Mouse (Mus musculus): Measurements from ENCODE around the gene Osbp. TPM values are rescaled to one million over a fixed set of nuclear protein-coding genes. Genes with fewer than 3 reads are reported as not detected.
"Not testable (repeated sequence)": the region's sequence is repeated elsewhere in the genome, so short reads cannot be mapped to it uniquely, and the experiment has no call there.

Osbp gene
- polyA plus RNA-seq, 1 experiment from 2014 or later: 3.4 TPM

DNA sequence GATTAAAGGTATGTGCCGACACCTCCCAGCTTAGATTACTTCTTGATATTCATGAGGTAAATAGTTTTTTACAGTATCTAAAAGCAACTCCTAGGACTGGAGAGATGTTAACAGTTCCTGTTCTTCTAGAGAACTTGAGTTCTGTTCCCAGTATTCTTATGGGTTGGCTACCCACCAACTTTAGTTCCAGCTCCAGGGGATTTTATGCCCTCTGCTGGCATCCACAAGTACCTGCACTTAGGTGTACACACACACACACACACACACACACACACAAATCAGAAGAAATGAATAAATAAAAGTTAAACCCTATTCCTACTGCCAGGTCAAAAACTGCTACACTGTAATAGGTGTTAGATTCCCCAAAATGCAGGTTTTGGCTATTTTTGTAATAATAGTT lies 1.5 kb upstream of the Osbp start:
- peak overlapping the region; percentile 65 for H3K4me2 ChIP-seq
- H3K4me3 ChIP-seq (replicated peaks): peak overlapping the region; percentile 84
- H3K27me3 ChIP-seq (replicated peaks): no peaks in the 10 kb centered on the region
- 0 out of 2 replicates have a peak, but pooled peaks cover 3% of the 10 kb centered on the region for H3K36me3 ChIP-seq
- no peak overlapping the region for H3K9ac ChIP-seq (replicated peaks)
- ATAC-seq (ENCODE audit: low FRiP score): no peak
- WGBS: 97% methylated on average over 1 of the region's 1 CpGs
- peaks cover 30% of the 10 kb centered on the region for H3K4me1 ChIP-seq
- peak overlapping the region; percentile 91; the same call in 1 of the 2 replicates for H3K27ac ChIP-seq (replicated peaks)
- H3K9me3 ChIP-seq (replicated peaks): no peaks in the 10 kb centered on the region

- H3K9ac ChIP-seq (replicated peaks): peak overlapping the region; percentile 90
- peaks cover 34% of the 10 kb centered on the region for H3K4me1 ChIP-seq
- H3K4me3 ChIP-seq (replicated peaks): peak overlapping the region; percentile 84
- WGBS: 0% methylated on average over 18 of the region's 18 CpGs
- peak overlapping the region; percentile 91 for H3K27ac ChIP-seq (replicated peaks)
- peak overlapping the region; percentile 84 for H3K4me2 ChIP-seq
- H3K9me3 ChIP-seq (replicated peaks): no peaks in the 10 kb centered on the region
- no peaks in the 10 kb centered on the region for H3K27me3 ChIP-seq (replicated peaks)
- H3K36me3 ChIP-seq: peaks cover 10% of the 10 kb centered on the region
- peak; percentile 3 for ATAC-seq (ENCODE audit: low FRiP score)
Observed at GRCm38 (mm10) chr19:11966201-11966636, 478 bp downstream of the Osbp start.

DNA sequence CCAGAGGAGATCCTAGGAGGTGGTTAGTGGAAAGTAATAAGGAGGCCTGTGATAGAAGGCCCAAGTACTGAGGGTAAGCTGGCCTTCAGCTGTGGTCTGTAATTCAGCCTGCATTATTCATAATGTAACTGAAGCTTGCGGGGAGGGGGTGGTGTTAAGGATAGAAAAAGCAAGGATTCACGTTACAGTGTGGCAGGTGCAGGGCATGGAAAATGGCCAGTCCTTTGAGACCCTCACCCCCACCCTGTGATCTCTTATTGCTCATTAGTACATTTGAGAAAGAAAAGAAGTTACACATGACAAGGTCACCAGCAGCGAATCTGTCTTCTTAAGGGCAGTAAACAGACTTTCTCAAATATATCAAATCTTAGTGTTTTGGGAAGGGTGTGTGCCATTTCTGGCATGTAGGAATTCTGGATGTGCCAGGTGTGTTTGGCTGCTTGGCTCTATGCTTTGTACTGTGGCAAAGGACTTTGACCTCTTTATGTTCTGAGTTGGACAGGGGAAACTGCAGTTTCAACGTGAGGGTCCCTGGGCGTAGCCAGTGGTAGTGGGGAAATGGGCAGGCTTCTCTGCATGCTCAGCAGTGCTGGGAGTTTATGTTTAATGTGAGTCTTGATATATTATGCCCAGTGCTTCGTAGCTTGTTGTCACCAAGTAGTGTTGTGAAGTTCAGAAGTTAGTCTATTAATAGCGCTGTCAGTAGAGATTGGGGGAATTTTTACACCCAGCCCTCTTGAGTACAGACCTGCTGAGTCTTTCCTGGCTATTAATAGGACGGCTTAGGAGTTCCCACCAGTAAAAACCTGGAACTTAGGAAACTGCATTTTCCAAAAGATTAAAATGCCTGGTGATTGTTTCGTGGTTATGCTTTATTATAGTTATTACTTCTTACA lies 3.7 kb downstream of the Osbp start:
- no peak for ATAC-seq (ENCODE audit: low FRiP score)
- no peaks in the 10 kb centered on the region for H3K27me3 ChIP-seq (replicated peaks)
- H3K4me3 ChIP-seq (replicated peaks): no peak overlapping the region
- H3K4me1 ChIP-seq: peaks cover 33% of the 10 kb centered on the region
- H3K36me3 ChIP-seq: peaks cover 42% of the 10 kb centered on the region
- H3K4me2 ChIP-seq: no peak overlapping the region
- H3K27ac ChIP-seq (replicated peaks): no peak overlapping the region
- WGBS: 75% methylated on average over 9 of the region's 9 CpGs
- no peaks in the 10 kb centered on the region for H3K9me3 ChIP-seq (replicated peaks)
- no peak overlapping the region for H3K9ac ChIP-seq (replicated peaks)

DNA sequence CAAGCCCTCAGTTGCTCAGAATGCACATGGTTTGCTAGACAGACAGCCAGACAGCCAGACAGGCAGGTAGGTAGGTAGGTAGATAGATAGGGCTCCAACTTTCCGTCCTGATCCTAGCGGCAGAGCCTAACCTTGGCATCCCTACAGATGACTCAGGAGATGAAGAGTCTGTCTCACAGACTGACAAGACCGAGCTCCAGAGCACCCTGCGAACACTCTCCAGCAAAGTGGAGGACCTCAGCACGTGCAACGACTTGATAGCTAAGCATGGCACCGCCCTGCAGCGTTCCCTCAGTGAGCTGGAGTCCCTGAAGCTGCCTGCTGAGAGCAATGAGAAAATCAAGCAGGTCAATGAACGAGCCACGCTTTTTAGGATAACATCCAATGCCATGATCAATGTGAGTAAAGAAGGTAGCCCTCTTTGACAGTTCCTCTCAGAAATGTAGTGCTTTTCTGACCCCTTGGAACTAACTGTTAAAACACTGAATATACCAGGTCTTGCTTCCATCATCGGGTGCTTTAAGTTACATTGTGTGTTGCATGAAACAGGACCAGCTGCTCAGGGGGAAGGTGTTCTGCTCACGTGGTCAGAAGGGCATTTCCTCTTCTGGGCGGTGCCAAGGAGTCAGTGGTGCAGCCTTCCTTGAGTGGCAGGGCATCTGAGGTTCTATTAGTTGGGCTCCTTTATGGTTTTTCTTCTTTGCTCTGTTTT lies 7.9 kb downstream of the Osbp start:
- Histone ChIP-seq H3K4me2 (no peak overlapping the region), H3K27ac (replicated peaks) (no peak overlapping the region), H3K9ac (replicated peaks) (no peak overlapping the region), H3K9me3 (replicated peaks) (no peaks in the 10 kb centered on the region), H3K4me3 (replicated peaks) (no peak overlapping the region), H3K36me3 (peaks cover 78% of the 10 kb centered on the region), H3K27me3 (replicated peaks) (no peaks in the 10 kb centered on the region), H3K4me1 (peaks cover 11% of the 10 kb centered on the region)
- WGBS: 93% methylated on average over 13 of the region's 13 CpGs
- ATAC-seq (ENCODE audit: low FRiP score): no peak

- WGBS: 84% methylated on average over 2 of the region's 2 CpGs
- peaks cover 83% of the 10 kb centered on the region for H3K36me3 ChIP-seq
- no peak for ATAC-seq (ENCODE audit: low FRiP score)
Observed at GRCm38 (mm10) chr19:11974223-11974540, 8.4 kb downstream of the Osbp start.

DNA sequence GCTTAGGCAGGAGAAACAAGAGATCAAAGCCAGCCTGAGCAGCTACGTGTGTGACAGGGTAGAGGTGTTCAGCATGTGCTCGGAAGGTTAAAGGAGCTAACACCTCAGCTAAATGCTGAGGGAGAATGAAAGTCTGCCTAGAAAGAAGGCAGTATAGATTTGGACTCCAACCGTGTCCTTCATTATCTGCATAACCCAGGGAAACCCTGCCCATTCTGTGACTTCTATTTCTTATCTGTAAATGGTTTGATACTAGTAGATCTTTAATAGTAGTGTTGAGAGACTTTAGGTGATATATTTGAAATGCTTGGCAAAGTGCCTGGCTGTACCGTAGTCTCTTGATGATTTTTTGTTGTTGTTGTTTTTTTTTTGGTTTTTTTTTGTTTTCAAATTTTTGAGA lies 9.9 kb downstream of the Osbp start:
- ATAC-seq (ENCODE audit: low FRiP score): no peak
- no peak overlapping the region for H3K27ac ChIP-seq (replicated peaks)
- H3K4me2 ChIP-seq: no peak overlapping the region
- 89% methylated on average over 4 of the region's 4 CpGs for WGBS
- no peaks in the 10 kb centered on the region for H3K9me3 ChIP-seq (replicated peaks)
- H3K9ac ChIP-seq (replicated peaks): no peak overlapping the region
- H3K4me1 ChIP-seq: no peaks in the 10 kb centered on the region
- H3K27me3 ChIP-seq (replicated peaks): no peaks in the 10 kb centered on the region
- no peak overlapping the region for H3K4me3 ChIP-seq (replicated peaks)
- peaks cover 95% of the 10 kb centered on the region for H3K36me3 ChIP-seq

More at GRCm38 (mm10) chr19:11974223-11974540, 8.4 kb downstream of the Osbp start:
- Histone ChIP-seq H3K4me3 (replicated peaks) (no peak overlapping the region), H3K4me2 (no peak overlapping the region), H3K9me3 (replicated peaks) (no peaks in the 10 kb centered on the region), H3K9ac (replicated peaks) (no peak overlapping the region), H3K27me3 (replicated peaks) (no peaks in the 10 kb centered on the region), H3K27ac (replicated peaks) (no peak overlapping the region), H3K4me1 (peaks cover 5% of the 10 kb centered on the region)

GRCm38 (mm10) chr19:11977363-11977762 lies 11.6 kb downstream of the Osbp start:
- H3K9ac ChIP-seq (replicated peaks): no peak overlapping the region
- no peak overlapping the region for H3K4me3 ChIP-seq (replicated peaks)
- H3K9me3 ChIP-seq (replicated peaks): no peaks in the 10 kb centered on the region
- H3K4me2 ChIP-seq: no peak overlapping the region
- H3K4me1 ChIP-seq: no peaks in the 10 kb centered on the region
- ATAC-seq (ENCODE audit: low FRiP score): no peak
- 90% methylated on average over 5 of the region's 5 CpGs for WGBS
- H3K27me3 ChIP-seq (replicated peaks): no peaks in the 10 kb centered on the region
- peaks cover 93% of the 10 kb centered on the region for H3K36me3 ChIP-seq
- H3K27ac ChIP-seq (replicated peaks): no peak overlapping the region

- Histone ChIP-seq H3K9me3 (replicated peaks) (no peaks in the 10 kb centered on the region), H3K4me3 (replicated peaks) (no peak overlapping the region)
- no peak for ATAC-seq (ENCODE audit: low FRiP score)
Observed at GRCm38 (mm10) chr19:11980471-11980870, 14.7 kb downstream of the Osbp start.

GRCm38 (mm10) chr19:11984614-11985013 lies 18.9 kb downstream of the Osbp start:
- H3K36me3 ChIP-seq: peaks cover 80% of the 10 kb centered on the region
- H3K27me3 ChIP-seq (replicated peaks); H3K4me3 ChIP-seq (replicated peaks); H3K9me3 ChIP-seq (replicated peaks); H3K4me1 ChIP-seq; H3K27ac ChIP-seq (replicated peaks); H3K9ac ChIP-seq (replicated peaks); H3K4me2 ChIP-seq; ATAC-seq (ENCODE audit: low FRiP score): not testable (repeated sequence)
- WGBS: 82% methylated on average over 5 of the region's 5 CpGs

More at GRCm38 (mm10) chr19:11980471-11980870, 14.7 kb downstream of the Osbp start:
- Histone ChIP-seq H3K27me3 (replicated peaks) (no peaks in the 10 kb centered on the region), H3K9ac (replicated peaks) (no peak overlapping the region), H3K27ac (replicated peaks) (no peak overlapping the region), H3K36me3 (peaks cover 88% of the 10 kb centered on the region), H3K4me1 (no peaks in the 10 kb centered on the region), H3K4me2 (no peak overlapping the region)
- WGBS: 94% methylated on average over 4 of the region's 4 CpGs

- H3K4me1 ChIP-seq: no peaks in the 10 kb centered on the region
- no peak overlapping the region for H3K27ac ChIP-seq (replicated peaks)
- H3K27me3 ChIP-seq (replicated peaks): no peaks in the 10 kb centered on the region
- no peaks in the 10 kb centered on the region for H3K9me3 ChIP-seq (replicated peaks)
- ATAC-seq (ENCODE audit: low FRiP score): no peak
- no peak overlapping the region for H3K4me3 ChIP-seq (replicated peaks)
- H3K9ac ChIP-seq (replicated peaks): no peak overlapping the region
- peaks cover 80% of the 10 kb centered on the region for H3K36me3 ChIP-seq
- H3K4me2 ChIP-seq: no peak overlapping the region
- WGBS: 92% methylated on average over 3 of the region's 3 CpGs
Observed at GRCm38 (mm10) chr19:11987841-11988240, 22.1 kb downstream of the Osbp start.

DNA sequence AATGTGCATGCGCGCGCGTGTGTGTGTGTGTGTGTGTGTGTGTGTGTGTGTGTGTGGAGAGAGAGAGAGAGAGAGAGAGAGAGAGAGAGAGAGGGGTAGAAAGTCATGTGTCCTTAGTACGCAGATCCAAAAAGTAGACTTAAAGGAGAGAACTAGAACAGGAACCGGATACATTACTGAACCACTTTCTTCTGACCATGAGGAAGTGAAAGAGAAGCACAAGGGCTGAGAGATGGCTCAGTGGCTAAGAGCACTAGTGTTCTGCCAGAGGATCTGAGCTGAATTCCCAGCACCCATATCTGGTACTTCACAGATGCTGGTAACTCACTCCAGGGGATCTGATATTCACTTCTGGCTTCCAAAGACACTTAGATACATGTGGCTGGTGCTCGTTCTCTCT lies 23.6 kb downstream of the Osbp start:
- WGBS: 96% methylated on average over 7 of the region's 7 CpGs
- Histone ChIP-seq H3K9me3 (replicated peaks) (no peaks in the 10 kb centered on the region), H3K4me1 (no peaks in the 10 kb centered on the region), H3K4me2 (no peak overlapping the region), H3K27me3 (replicated peaks) (no peaks in the 10 kb centered on the region), H3K9ac (replicated peaks) (no peak overlapping the region), H3K27ac (replicated peaks) (no peak overlapping the region), H3K36me3 (peaks cover 76% of the 10 kb centered on the region), H3K4me3 (replicated peaks) (no peak overlapping the region)
- no peak for ATAC-seq (ENCODE audit: low FRiP score)

DNA sequence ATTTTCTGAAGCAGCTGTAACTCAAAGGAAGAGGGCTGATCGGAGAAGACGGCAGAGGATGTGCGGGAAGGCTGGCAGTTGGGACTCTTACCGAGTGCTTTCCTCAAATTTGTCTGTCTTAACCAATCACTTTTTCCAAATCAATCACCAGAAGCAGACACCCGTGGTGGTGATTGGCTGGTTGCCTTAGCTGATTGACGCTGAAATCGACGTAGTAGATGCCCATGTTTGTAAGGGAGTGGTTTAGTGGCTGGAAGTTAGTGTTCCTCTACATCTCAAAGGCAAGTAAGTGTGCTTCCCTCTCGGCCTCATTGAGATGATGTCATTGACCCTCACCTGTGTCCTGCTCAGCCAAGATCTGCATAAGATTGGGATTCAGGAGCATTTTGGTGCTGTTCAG lies 26.3 kb downstream of the Osbp start:
- Histone ChIP-seq H3K9ac (replicated peaks) (no peak overlapping the region), H3K36me3 (peaks cover 78% of the 10 kb centered on the region), H3K27ac (replicated peaks) (no peak overlapping the region), H3K9me3 (replicated peaks) (no peaks in the 10 kb centered on the region), H3K27me3 (replicated peaks) (no peaks in the 10 kb centered on the region), H3K4me3 (replicated peaks) (no peak overlapping the region), H3K4me1 (no peaks in the 10 kb centered on the region), H3K4me2 (no peak overlapping the region)
- ATAC-seq (ENCODE audit: low FRiP score): no peak
- 95% methylated on average over 9 of the region's 9 CpGs for WGBS

Measured in neural tube, embryonic 15.5 days (tissue).